Comparison of ENCODE assay signal across 8 mouse cellular contexts in the genomic region with DNA sequence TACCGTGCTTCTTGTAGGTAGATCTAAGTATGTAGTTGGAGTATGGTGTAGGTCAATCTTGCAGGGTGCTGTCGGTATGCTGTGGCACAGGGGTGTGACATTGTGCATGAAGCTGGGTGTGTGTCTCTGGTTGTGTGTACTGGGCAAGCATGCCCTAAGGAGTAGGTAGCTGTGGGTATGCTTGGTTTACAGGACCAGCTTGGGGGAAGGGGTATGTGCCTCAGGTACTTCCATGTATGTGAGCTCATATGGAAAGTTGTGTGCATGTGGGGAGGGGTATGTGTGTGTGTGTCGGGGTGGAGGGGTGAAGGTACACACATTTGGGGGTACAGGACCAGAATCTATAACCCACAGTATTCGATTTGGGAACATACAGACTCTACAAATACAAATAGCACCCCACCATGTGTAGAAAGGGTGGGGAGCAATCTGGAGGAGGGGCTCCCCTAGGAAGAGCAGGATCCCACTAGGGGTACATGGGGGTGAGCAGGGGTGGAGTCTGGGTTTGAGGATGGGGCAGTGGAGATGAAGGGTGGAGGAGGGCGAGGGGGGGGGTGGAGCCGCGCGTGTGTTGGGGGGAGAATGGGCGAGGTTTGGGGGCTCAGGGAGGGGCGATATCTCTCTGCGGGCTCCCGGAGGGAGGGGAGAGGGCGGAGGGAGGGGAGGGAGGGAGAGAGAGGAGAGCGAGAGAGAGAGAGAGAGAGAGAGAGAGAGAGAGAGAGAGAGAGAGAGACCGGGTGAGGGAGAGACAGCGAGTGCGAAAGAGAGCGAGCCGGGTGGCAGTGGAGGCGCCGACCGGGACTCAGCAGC. TPM values are rescaled to one million over a fixed set of nuclear protein-coding genes. Genes with fewer than 3 reads are reported as not detected.
DNase-seq lines count a peak whose midpoint lies in the region; ATAC-seq and TF ChIP-seq lines count a peak whose summit lies in the region.

Gene Shank1, plus strand, starts transcription at position 779 of the 810 bp plus-strand sequence.

- H3K4me3 ChIP-seq in kidney, embryonic 16.5 days (ENCODE audit: low read length): peak within 1 kb of the TSS; percentile 51
- H3K4me3 ChIP-seq in embryonic facial prominence, embryonic 10.5 days: peak within 1 kb of the TSS; percentile 64
- H3K4me3 ChIP-seq in hindbrain, embryonic 15.5 days: peak within 1 kb of the TSS; percentile 73
- H3K4me3 ChIP-seq in liver, embryonic 12.5 days: peak within 1 kb of the TSS; percentile 37
- H3K4me3 ChIP-seq in stomach, postnatal 0 days (ENCODE audit: low read depth, low read length): peak within 1 kb of the TSS; percentile 43

- TF ChIP-seq CTCF in stomach, postnatal 0 days (IDR thresholded peaks at IDR 0.05; ENCODE audit: low read depth): no peak

- no peaks in the 10 kb centered on the region for H3K36me3 ChIP-seq in kidney, embryonic 16.5 days (ENCODE audit: insufficient read depth, low read length)
- H3K36me3 ChIP-seq in embryonic facial prominence, embryonic 10.5 days (replicated peaks): peaks cover 5% of the 10 kb centered on the region; the same call in 1 of the 2 replicates
- H3K36me3 ChIP-seq in hindbrain, embryonic 15.5 days: peaks cover 17% of the 10 kb centered on the region
- no peaks in the 10 kb centered on the region for H3K36me3 ChIP-seq in liver, embryonic 12.5 days
- no peaks in the 10 kb centered on the region for H3K36me3 ChIP-seq in stomach, postnatal 0 days (ENCODE audit: control insufficient read depth, insufficient read depth, low read length)

- H3K9ac ChIP-seq in kidney, embryonic 16.5 days (replicated peaks; ENCODE audit: low read length): peak within 1 kb of the TSS; percentile 65
- H3K9ac ChIP-seq in hindbrain, embryonic 15.5 days: peak within 1 kb of the TSS; percentile 81
- H3K9ac ChIP-seq in liver, embryonic 12.5 days: no peak within 1 kb of the TSS
- peak within 1 kb of the TSS; percentile 38 for H3K9ac ChIP-seq in stomach, postnatal 0 days (ENCODE audit: low read length)

- WGBS in kidney, embryonic 16.5 days: 27% methylated on average over 9 of the region's 22 CpGs
- WGBS in embryonic facial prominence, embryonic 10.5 days: 13% methylated on average over 19 of the region's 22 CpGs
- 21% methylated on average over 12 of the region's 22 CpGs for WGBS in hindbrain, embryonic 15.5 days
- WGBS in liver, embryonic 12.5 days (ENCODE audit: insufficient replicate concordance): 8% methylated on average over 21 of the region's 22 CpGs
- 15% methylated on average over 15 of the region's 22 CpGs for WGBS in stomach, postnatal 0 days

- peaks cover 35% of the 10 kb centered on the region for H3K4me1 ChIP-seq in kidney, embryonic 16.5 days (ENCODE audit: insufficient read depth, low read length)
- peaks cover 48% of the 10 kb centered on the region for H3K4me1 ChIP-seq in embryonic facial prominence, embryonic 10.5 days
- H3K4me1 ChIP-seq in hindbrain, embryonic 15.5 days (replicated peaks): peaks cover 27% of the 10 kb centered on the region
- peaks cover 28% of the 10 kb centered on the region for H3K4me1 ChIP-seq in liver, embryonic 12.5 days
- peaks cover 3% of the 10 kb centered on the region; the same call in 1 of the 2 replicates for H3K4me1 ChIP-seq in stomach, postnatal 0 days (replicated peaks; ENCODE audit: control insufficient read depth, insufficient read depth)

- H3K4me2 ChIP-seq in kidney, embryonic 16.5 days (replicated peaks; ENCODE audit: low read depth, low read length): peak within 1 kb of the TSS; percentile 95
- peak within 1 kb of the TSS; percentile 93 for H3K4me2 ChIP-seq in hindbrain, embryonic 15.5 days
- H3K4me2 ChIP-seq in liver, embryonic 12.5 days: peak within 1 kb of the TSS; percentile 63
- peak within 1 kb of the TSS; percentile 90 for H3K4me2 ChIP-seq in stomach, postnatal 0 days (replicated peaks; ENCODE audit: low read depth)

- H3K27ac ChIP-seq in kidney, embryonic 16.5 days (ENCODE audit: low read length): 0 out of 2 replicates have a peak within 1 kb of the TSS, but pooled peaks have one; percentile 13
- H3K27ac ChIP-seq in embryonic facial prominence, embryonic 10.5 days (replicated peaks): peak within 1 kb of the TSS; percentile 79
- H3K27ac ChIP-seq in hindbrain, embryonic 15.5 days (replicated peaks): peak within 1 kb of the TSS; percentile 80
- H3K27ac ChIP-seq in liver, embryonic 12.5 days: no peak within 1 kb of the TSS
- H3K27ac ChIP-seq in stomach, postnatal 0 days (replicated peaks): no peak within 1 kb of the TSS

- peaks cover 10% of the 10 kb centered on the region; the same call in 1 of the 2 replicates for H3K27me3 ChIP-seq in kidney, embryonic 16.5 days (ENCODE audit: insufficient read depth, low read length)
- H3K27me3 ChIP-seq in embryonic facial prominence, embryonic 10.5 days (replicated peaks; ENCODE audit: low read depth, poor library complexity, severe bottlenecking): peaks cover 80% of the 10 kb centered on the region
- H3K27me3 ChIP-seq in hindbrain, embryonic 15.5 days: no peaks in the 10 kb centered on the region
- H3K27me3 ChIP-seq in liver, embryonic 12.5 days (replicated peaks): peaks cover 86% of the 10 kb centered on the region
- no peaks in the 10 kb centered on the region for H3K27me3 ChIP-seq in stomach, postnatal 0 days (ENCODE audit: control insufficient read depth, insufficient read depth, low read length)

- no peak for ATAC-seq in kidney, embryonic 16.5 days (ENCODE audit: low FRiP score, low TSS enrichment)
- ATAC-seq in hindbrain, embryonic 15.5 days (ENCODE audit: low FRiP score, low read depth): no peak
- ATAC-seq in liver, embryonic 12.5 days: no peak
- ATAC-seq in stomach, postnatal 0 days (ENCODE audit: low FRiP score, low TSS enrichment): no peak

- TF ChIP-seq EP300 in stomach, postnatal 0 days (optimal IDR thresholded peaks at IDR 0.05): no peak

- no peaks in the 10 kb centered on the region for H3K9me3 ChIP-seq in kidney, embryonic 16.5 days (ENCODE audit: low read length)
- no peaks in the 10 kb centered on the region for H3K9me3 ChIP-seq in embryonic facial prominence, embryonic 10.5 days
- H3K9me3 ChIP-seq in hindbrain, embryonic 15.5 days: no peaks in the 10 kb centered on the region
- H3K9me3 ChIP-seq in liver, embryonic 12.5 days (replicated peaks): no peaks in the 10 kb centered on the region
- no peaks in the 10 kb centered on the region for H3K9me3 ChIP-seq in stomach, postnatal 0 days (ENCODE audit: control insufficient read depth, low read length)

- no peak for DNase-seq in kidney, adult 8-10 months
- DNase-seq in embryonic facial prominence, embryonic 10.5 days (ENCODE audit: low spot score): peak; percentile 42
- no peak for DNase-seq in stomach, postnatal 0 days (ENCODE audit: low spot score)
- no peak for DNase-seq in lung, postnatal 14 days
- DNase-seq in thymus, adult 18-20 months: no peak

RNA-seq across cellular contexts. Expression of gene Shank1, which starts in this region (rescaled TPM):
- 1.5 and 1.7 TPM in 2 replicates for polyA plus RNA-seq in kidney, embryonic 16.5 days (2015; fragmentation: Nextera tagmentation; extraction: Ambion mirVana)
- polyA plus RNA-seq in embryonic facial prominence, embryonic 10.5 days (2016; fragmentation: Nextera tagmentation; extraction: Ambion mirVana): 0.80 and 0.97 TPM in 2 replicates
- 38.7 and 42.3 TPM in 2 replicates for polyA plus RNA-seq in hindbrain, embryonic 15.5 days (2015; fragmentation: Nextera tagmentation; extraction: Ambion mirVana)
- polyA plus RNA-seq in liver, embryonic 12.5 days (2016; fragmentation: Nextera tagmentation; extraction: Ambion mirVana): 0.10 and 0.18 TPM in 2 replicates
- 0.53 and 0.61 TPM in 2 replicates for polyA plus RNA-seq in stomach, postnatal 0 days (2015; fragmentation: Nextera tagmentation; extraction: Ambion mirVana)

Comparison
In these comparisons a context has a peak if more than half of its experiments do, and no peak if none do; other contexts are left out.
1. RNA of gene Shank1 (polyA plus RNA-seq): 38.7 to 42.3 TPM in hindbrain, embryonic 15.5 days; 1.5 to 1.7 TPM in kidney, embryonic 16.5 days, 0.80 to 0.97 TPM in embryonic facial prominence, embryonic 10.5 days, 0.53 to 0.61 TPM in stomach, postnatal 0 days and 0.10 to 0.18 TPM in liver, embryonic 12.5 days; every median in the first group is over 10 times any median in the second.
2. Peak in DNase-seq, H3K4me3 ChIP-seq and H3K27ac ChIP-seq in embryonic facial prominence, embryonic 10.5 days; RNA of the gene not detected or under 1 TPM.
3. H3K27ac ChIP-seq: peak in kidney, embryonic 16.5 days (single experiment) and hindbrain, embryonic 15.5 days (single experiment); none in liver, embryonic 12.5 days (single experiment) and stomach, postnatal 0 days (single experiment).
4. Peak in every context shown above with its lines, with median percentiles within 50 percentile points of each other: H3K4me2 ChIP-seq and H3K4me3 ChIP-seq.